Mouse (Mus musculus) erythroblast, adult 5-6 weeks (primary cell): ENCODE results near the gene Cldn19. TPM values are rescaled to one million over a fixed set of nuclear protein-coding genes. Genes with fewer than 3 reads are reported as not detected.

Experiments used
- ATAC-seq: replicated peaks from 2 replicates; pipeline ENCODE4 v1.8.0; 2016; ENCODE audit warnings: moderate number of reproducible peaks, mild to moderate bottlenecking, moderate TSS enrichment, inconsistent platforms; ENCODE audit not compliant: poor library complexity, low FRiP score, severe bottlenecking
- total RNA-seq, 2 experiments: library from RNA; stranded (forward) in 1 of 2; stranded (reverse) in 1 of 2; fragments of 150-400 nt in 1 of 2; fragments of 200-764, 138-1000 nt in 1 of 2; gene quantifications; 2 replicates each; pipeline versions ENCODE4 v1.2.3 to v1.2.4; 2015 to 2017; ENCODE audit warnings: low replicate concordance in 2 of 2

Gene Cldn19
- total RNA-seq, 2 experiments from 2014 or later, result not detected

GRCm38 (mm10) chr4:119294415-119295133, 39.4 kb downstream of the Cldn19 start, which contains the start of gene Ybx1:
Gene Ybx1 (minus strand): TSS chr4:119294604.
- ATAC-seq, result peak; percentile 98

GRCm38 (mm10) chr4:119295134-119295453, 39.9 kb downstream of the Cldn19 start:
- ATAC-seq, result no peak

- ATAC-seq, result no peak
Measured at GRCm38 (mm10) chr4:119297361-119297760, 42.1 kb downstream of the Cldn19 start.

GRCm38 (mm10) chr4:119300761-119301160, 45.5 kb downstream of the Cldn19 start:
- ATAC-seq, result no peak

GRCm38 (mm10) chr4:119301777-119302176, 46.6 kb downstream of the Cldn19 start:
- no peak for ATAC-seq

GRCm38 (mm10) chr4:119303291-119303690, 48.1 kb downstream of the Cldn19 start:
- ATAC-seq, result no peak

- ATAC-seq, result no peak
Measured at GRCm38 (mm10) chr4:119305418-119305817, 50.2 kb downstream of the Cldn19 start.

Other genes with a start within 250 kb of the Cldn19 start
- 0.38 and 2.7 TPM in 2 replicates for gene Slc2a1, start 146.7 kb upstream of the Cldn19 start, total RNA-seq (2015; ENCODE audit: low replicate concordance)
- 1.1 and 1.4 TPM in 2 replicates for gene Slc2a1, start 146.7 kb upstream of the Cldn19 start, total RNA-seq (2017; ENCODE audit: low replicate concordance)
- 2.3 and 4.2 TPM in 2 replicates for gene Zfp691, start 81.2 kb upstream of the Cldn19 start, total RNA-seq (2015; ENCODE audit: low replicate concordance)
- 3.1 and 4.0 TPM in 2 replicates for gene Zfp691, start 81.2 kb upstream of the Cldn19 start, total RNA-seq (2017; ENCODE audit: low replicate concordance)
- 938 and 1,091 TPM in 2 replicates for gene Ermap, start 65.4 kb upstream of the Cldn19 start, total RNA-seq (2015; ENCODE audit: low replicate concordance)
- 1,195 and 1,321 TPM in 2 replicates for gene Ermap, start 65.4 kb upstream of the Cldn19 start, total RNA-seq (2017; ENCODE audit: low replicate concordance)
- gene Svbp, start 60.1 kb upstream of the Cldn19 start, total RNA-seq (2015; ENCODE audit: low replicate concordance), result 21.7 and 32.1 TPM in 2 replicates
- gene Svbp, start 60.1 kb upstream of the Cldn19 start, total RNA-seq (2017; ENCODE audit: low replicate concordance), result 36.0 and 124 TPM in 2 replicates
- gene Tmem269, start 37.2 kb upstream of the Cldn19 start, total RNA-seq (2015; ENCODE audit: low replicate concordance), result not detected in 2 replicates
- gene Tmem269, start 37.2 kb upstream of the Cldn19 start, total RNA-seq (2017; ENCODE audit: low replicate concordance), result not detected in 2 replicates
- gene AU022252, start 22.7 kb upstream of the Cldn19 start, total RNA-seq (2015; ENCODE audit: low replicate concordance), result 0.84 and 0.96 TPM in 2 replicates
- gene AU022252, start 22.7 kb upstream of the Cldn19 start, total RNA-seq (2017; ENCODE audit: low replicate concordance), result 1.3 and 1.4 TPM in 2 replicates
- gene P3h1, start 22.5 kb upstream of the Cldn19 start, total RNA-seq (2015; ENCODE audit: low replicate concordance), result 1.5 and 4.2 TPM in 2 replicates
- 1.8 and 2.9 TPM in 2 replicates for gene P3h1, start 22.5 kb upstream of the Cldn19 start, total RNA-seq (2017; ENCODE audit: low replicate concordance)
- 270 and 329 TPM in 2 replicates for gene Ybx1, start 39.2 kb downstream of the Cldn19 start, total RNA-seq (2015; ENCODE audit: low replicate concordance)
- 221 and 268 TPM in 2 replicates for gene Ybx1, start 39.2 kb downstream of the Cldn19 start, total RNA-seq (2017; ENCODE audit: low replicate concordance)
- gene Ppih, start 65.1 kb downstream of the Cldn19 start, total RNA-seq (2015; ENCODE audit: low replicate concordance), result 12.1 and 21.7 TPM in 2 replicates
- 32.9 and 35.6 TPM in 2 replicates for gene Ppih, start 65.1 kb downstream of the Cldn19 start, total RNA-seq (2017; ENCODE audit: low replicate concordance)
- not detected in 2 replicates for gene Ccdc30, start 160.1 kb downstream of the Cldn19 start, total RNA-seq (2015; ENCODE audit: low replicate concordance)
- not detected in 2 replicates for gene Ccdc30, start 160.1 kb downstream of the Cldn19 start, total RNA-seq (2017; ENCODE audit: low replicate concordance)
- gene Ppcs, start 167.0 kb downstream of the Cldn19 start, total RNA-seq (2015; ENCODE audit: low replicate concordance), result 4.2 and 8.1 TPM in 2 replicates
- gene Ppcs, start 167.0 kb downstream of the Cldn19 start, total RNA-seq (2017; ENCODE audit: low replicate concordance), result 2.3 and 7.2 TPM in 2 replicates
- 2.9 TPM in 1 of 2 replicates, not detected in the other for gene Zmynd12, start 167.4 kb downstream of the Cldn19 start, total RNA-seq (2015; ENCODE audit: low replicate concordance)
- 0.43 TPM in 1 of 2 replicates, not detected in the other for gene Zmynd12, start 167.4 kb downstream of the Cldn19 start, total RNA-seq (2017; ENCODE audit: low replicate concordance)
- gene Rimkla, start 237.2 kb downstream of the Cldn19 start, total RNA-seq (2015; ENCODE audit: low replicate concordance), result not detected in 2 replicates
- not detected in 2 replicates for gene Rimkla, start 237.2 kb downstream of the Cldn19 start, total RNA-seq (2017; ENCODE audit: low replicate concordance)